Mouse (Mus musculus) heart, adult 2 months (tissue): ENCODE measurements at regions not wholly inside any gene's neighbourhood (a gene's known extent, or its start where the extent isn't known, plus 50 kb on each side); places are given as distances from the start of the nearest gene placed in this dataset.

ENCODE experiments used
- CTCF ChIP-seq: fragments of 200-600 bp; IDR thresholded peaks from 2 replicates; pipeline ENCODE4 v1.8.1; 2022; ENCODE audit warnings: antibody characterized with exemption, mild to moderate bottlenecking, moderate library complexity
- EP300 ChIP-seq: fragments of 200-500 bp; IDR thresholded peaks from 2 replicates; pipeline ENCODE4 v1.6.1; 2011; ENCODE audit warnings: low read depth, low read length, control low read depth; ENCODE audit not compliant: insufficient read depth
- POLR2A ChIP-seq: fragments of 200-500 bp; IDR thresholded peaks from 2 replicates; pipeline ENCODE4 v1.6.1; 2011; ENCODE audit warnings: mild to moderate bottlenecking, low read depth, low read length, control low read depth; ENCODE audit not compliant: insufficient read depth

GRCm38 (mm10) chr14:24937876-24938275 lies 451.0 kb downstream of the Rps24 start:
- TF ChIP-seq CTCF (no peak), POLR2A (no peak), EP300 (no peak)
